Mouse (Mus musculus) cerebellum, postnatal 10 days (tissue): Measurements from ENCODE around the gene Shkbp1.

Experiments
- DNase-seq, 2 experiments: peaks; one replicate each; pipeline ENCODE4 v3.0.0; 2021; ENCODE audit warnings: mixed read lengths in 2 of 2

The Shkbp1 gene

DNA sequence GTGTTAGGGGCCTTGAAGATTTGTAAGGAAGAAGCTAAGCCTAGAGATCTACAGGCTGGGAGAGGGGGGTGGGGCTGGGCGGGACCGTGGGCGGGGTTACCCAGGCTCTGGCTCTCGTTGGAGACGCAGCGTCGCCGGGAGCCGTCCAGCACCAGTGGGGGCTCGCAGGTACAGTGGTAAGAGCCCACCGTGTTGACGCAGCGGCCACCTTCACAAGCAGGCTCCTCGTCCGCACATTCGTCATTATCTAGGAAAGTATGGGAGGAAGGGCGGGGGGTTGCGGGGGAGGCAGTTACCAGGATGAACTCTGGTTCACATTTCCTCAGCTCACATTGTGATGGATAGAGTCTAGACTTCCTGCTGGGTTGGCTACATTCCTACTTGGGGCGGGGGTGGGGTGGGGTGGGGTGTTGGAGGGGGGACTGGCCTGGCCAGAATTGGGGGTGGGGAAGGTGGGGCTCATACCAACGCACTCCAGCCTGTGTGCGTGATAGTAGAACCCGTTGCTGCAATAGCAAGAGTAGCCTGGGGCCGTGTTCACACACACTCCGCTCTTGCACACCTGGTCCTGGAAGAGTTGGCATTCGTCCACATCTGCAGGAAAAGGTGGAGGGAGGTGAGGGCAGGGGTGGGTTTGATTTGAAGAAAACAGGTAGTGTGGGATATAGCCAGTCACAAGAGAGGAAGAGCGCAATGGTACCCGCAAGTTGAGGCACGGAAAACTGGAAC is 46.8 kb downstream of the Shkbp1 start:
- peak in 1 of 2 experiments; percentile 37 for DNase-seq

DNA sequence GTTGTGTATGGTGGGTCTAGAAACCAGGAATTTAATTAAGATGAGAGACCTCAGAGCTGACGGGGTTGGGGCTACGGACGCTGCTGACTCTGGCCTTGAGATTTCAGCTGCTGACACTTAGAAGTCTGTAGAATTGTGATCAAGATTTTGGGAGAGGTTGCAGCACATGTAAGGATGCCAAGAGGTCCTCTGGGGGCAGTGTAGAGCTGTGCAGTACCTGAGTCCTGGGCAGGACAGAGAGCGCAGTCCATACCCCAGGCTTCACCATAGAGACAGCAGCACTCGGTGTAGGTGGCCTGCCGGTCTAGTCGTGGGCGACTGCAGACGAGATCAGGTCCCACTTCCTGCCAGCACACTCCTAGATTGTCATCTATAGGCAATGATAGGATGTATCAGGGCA is 48.3 kb downstream of the Shkbp1 start:
- peak; percentile 46 to 55 for DNase-seq

DNA sequence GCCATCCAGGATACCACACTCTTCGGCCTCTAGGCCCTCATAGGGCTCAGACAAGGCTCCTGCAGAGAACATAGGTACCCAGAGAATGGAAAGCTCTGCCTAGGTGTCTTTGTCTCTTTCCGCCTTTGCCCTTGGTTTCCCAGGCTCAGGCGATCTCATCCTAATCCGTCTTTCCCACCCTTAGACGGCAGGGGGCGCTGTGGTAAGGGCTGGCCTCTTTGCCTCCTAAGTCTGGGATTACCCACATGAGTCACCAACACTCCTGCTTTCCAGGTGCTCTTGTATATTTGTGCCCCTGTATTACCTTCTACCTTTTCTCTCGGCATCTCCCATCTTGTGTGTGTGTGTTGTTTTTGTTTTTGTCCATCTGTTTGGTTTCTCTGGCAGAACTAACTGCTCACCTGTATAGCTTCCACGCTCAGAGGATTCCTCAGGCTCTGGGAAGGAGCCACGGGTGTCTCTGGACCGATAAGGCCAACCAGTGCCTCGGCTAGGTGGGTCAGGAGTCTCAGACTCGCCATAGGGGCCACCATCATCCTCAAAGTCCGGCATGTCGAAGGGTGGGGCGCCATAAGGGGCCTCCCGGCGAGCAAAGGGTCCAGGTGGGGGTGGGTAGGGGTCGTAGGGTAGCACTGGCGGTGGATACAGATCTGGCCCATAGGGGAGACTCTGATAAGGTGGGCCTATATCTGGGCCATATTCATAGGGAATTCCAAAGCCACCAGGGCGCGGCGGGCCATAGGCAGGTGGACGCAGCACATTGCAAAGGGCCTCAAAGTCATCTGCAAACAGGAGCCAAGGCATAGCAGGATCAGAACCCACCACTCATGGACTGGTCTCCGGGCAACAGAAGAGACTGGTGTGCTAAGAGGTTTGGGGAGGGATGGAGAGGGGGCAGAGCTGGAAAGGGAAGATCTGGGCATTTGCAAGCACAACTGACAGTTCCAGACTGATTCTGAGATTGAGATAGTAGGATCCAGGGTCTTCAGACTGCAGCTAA is 49.4 kb downstream of the Shkbp1 start:
- DNase-seq = peak; percentile 73 to 83

DNA sequence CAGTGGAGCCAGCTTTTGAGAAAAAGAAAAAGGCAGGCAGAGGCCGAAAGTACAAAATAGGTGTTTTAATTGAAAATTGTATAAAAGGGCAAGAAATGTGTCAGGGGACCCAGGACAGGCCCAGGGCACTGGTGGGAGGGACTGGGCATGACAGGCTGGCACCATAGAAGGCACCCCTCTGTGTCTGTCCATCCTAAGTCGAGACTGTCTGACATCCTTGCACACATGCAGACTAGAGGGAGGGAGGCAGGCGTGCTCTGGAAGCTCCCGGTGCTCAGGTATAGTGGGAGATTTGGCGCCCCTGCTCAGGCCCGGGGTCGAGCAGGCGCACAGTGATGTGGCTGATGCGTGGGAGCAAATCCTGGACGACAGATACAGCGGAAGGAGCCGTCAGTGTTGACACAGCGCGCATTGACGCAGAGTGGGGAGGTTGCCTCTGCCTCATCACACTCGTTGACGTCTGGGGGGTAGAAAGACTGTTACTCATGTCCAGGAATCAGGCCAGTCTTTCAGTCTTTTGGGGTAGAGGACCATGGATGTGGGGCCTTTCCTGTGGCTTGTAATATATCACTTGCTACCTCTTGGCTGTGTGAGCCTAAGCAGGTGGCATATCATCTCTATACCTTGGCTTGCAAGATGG is 50.6 kb downstream of the Shkbp1 start:
- DNase-seq = no peak

DNA sequence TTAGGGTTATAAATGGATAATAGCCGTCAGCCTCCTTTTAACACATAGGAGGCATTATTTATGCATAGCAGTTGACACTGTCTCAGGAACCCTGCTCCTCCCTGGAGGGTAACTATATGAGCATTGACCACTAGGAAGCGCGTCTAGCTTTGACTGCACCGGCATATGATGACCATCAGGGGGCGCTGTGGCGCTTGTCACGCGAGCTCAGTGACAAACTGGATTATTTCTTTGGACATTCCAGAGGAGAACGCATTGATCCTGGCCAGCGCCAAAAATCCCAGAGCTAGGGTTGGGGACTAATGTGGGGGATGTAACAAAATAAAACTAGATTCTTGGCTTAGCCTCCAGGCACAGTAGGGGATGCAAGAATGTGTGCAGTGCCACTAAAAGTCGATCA is 53.6 kb downstream of the Shkbp1 start:
- DNase-seq = peak; percentile 86 to 90

DNA sequence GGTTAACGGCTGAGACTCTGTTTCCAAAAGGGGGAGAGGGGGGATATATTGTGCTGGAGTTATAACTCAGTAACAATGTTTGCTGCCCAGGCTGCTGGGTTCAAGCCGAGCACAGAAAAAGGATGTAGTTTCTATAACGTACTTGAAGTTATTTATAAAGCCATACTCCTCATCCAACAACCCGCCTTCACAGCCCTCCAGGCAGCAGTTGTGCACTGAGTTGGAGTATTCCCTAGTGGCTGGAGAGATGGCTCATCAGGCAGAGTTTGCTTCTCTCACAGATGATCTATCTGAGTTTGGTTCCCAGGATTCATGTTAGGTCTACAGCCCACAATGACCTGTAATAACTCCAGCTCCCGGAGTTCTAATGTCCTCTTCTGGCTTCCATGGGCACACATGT is 55.0 kb downstream of the Shkbp1 start:
- no peak for DNase-seq

DNA sequence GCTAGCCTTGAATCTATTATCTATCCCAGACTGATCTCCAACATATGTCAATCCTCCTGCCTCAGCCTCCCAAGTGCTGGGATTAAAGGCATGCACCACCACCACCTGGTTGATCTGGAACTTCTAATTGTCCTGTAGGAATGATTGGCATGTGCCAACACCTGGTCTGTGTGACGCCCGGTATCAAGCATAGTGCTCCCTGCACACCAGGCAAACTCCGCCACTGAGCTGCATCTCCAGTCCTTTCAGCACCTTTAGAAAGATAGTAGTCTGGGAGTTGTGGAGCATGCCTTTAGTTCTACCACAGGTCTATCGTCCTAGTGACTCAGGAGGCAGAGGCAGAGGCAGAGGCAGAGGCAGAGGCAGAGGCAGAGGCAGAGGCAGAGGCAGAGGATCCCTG is 55.5 kb downstream of the Shkbp1 start:
- DNase-seq = no peak

DNA sequence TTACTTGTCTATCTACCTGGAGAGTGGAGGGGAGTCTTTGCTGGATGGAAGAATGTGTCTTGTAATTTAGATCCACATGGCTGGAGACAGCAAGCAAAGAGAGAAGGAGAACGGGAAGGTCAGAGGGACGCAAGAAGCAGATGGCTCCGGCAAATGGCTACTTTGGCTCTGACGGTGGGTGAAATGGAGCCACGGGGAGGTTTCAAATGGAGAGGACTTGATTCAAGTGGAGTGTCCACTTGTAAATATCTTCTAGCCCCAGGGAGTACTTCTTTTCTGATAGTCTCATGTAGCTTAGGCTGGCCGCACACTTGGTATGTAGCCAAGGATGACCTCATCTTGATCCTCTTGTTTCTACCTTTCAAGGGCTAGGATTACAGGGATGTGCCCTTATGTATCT is 57.0 kb downstream of the Shkbp1 start:
- peak; percentile 69 to 79 for DNase-seq

DNA sequence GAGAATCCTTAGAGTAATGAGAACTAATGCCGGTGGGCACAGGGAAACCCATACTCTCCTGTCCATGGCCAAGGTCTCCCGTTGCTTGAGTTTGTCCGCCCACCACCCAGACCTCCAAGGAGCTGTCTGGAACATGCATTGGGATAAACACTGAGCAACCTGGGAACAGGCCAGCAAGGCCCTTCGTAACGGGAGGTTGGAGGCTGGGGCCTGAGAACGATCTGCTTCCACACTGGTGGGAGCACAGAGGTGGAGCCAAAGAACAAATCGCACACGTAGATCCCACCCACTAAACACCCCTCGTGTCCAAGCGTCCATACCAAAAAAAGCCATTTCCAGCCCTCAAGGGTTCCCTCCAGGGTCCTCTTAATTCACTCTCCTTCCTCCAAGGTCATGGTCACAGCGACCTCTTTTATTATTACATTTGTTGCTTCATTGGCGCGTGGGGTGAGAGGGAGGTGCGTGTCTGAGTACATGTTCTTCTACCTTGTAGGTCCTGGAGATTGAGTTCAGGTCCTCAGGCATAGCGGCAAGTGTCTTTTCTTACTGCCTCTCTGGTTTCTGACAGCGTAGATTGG is 57.7 kb downstream of the Shkbp1 start:
- DNase-seq = peak; percentile 35 to 52

DNA sequence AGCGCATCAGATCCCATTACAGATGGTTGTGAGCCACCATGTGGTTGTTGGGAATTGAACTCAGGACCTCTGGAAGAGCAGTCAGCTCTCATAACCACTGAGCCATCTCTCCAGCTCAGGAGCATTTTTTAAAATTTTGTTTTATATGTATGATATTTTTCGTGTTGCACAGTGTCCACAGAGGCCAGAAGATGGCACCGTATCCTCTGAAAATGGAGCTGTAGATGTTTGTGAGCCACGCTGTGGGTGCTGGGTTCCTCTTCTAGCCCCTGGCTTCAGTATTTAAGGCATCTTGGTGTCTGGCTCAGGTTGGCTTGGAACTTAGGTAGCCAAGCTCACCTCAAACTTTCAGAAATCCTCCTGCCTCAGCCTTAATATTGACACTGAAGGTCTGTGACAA is 59.3 kb downstream of the Shkbp1 start:
- no peak for DNase-seq

DNA sequence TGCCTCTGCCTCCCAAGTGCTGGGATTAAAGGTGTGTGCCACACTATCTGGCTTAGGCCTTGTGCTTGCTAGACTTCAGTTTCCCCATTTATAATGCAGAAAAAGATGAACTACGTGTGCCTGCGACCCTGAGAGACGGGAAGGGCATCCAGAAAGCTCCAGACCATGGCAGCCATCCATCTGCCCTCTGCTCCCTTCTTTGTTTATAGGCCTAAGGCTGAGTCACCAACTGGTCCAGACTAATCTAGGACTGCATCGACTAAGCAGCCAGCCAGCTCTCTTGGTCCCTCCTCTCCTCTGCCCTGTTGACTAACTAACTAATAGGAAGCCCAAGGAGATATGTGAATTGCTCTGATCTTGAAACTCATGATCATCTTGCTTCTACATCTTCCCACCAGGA is 59.9 kb downstream of the Shkbp1 start:
- no peak for DNase-seq
